Mouse (Mus musculus): ENCODE measurements around the gene Psmc4. TPM values are rescaled to one million over a fixed set of nuclear protein-coding genes. Genes with fewer than 3 reads are reported as not detected.

Gene Psmc4
- polyA plus RNA-seq, 1 experiment from 2014 or later: 364 TPM

- Histone ChIP-seq H3K4me1 (peaks cover 8% of the 10 kb centered on the region), H3K9me3 (no peaks in the 10 kb centered on the region), H3K27ac (peak overlapping the region; percentile 90), H3K36me3 (peaks cover 23% of the 10 kb centered on the region), H3K27me3 (ENCODE audit: insufficient read depth, poor library complexity, severe bottlenecking) (no peaks in the 10 kb centered on the region), H3K4me3 (peak overlapping the region; percentile 85)
- 36% methylated on average over 7 of the region's 7 CpGs for WGBS
- DNase-seq (ENCODE audit: low spot score): no peak
Observed at GRCm38 (mm10) chr7:28014445-28014810, 35.5 kb downstream of the Psmc4 start.

- Histone ChIP-seq H3K27me3 (ENCODE audit: insufficient read depth, poor library complexity, severe bottlenecking) (no peaks in the 10 kb centered on the region), H3K4me1 (peaks cover 8% of the 10 kb centered on the region), H3K36me3 (peaks cover 24% of the 10 kb centered on the region), H3K27ac (peak within 1 kb of the TSS; percentile 90), H3K9me3 (no peaks in the 10 kb centered on the region), H3K4me3 (peak within 1 kb of the TSS; percentile 85)
- peak; percentile 91 for DNase-seq (ENCODE audit: low spot score)
- WGBS: under 1% methylated on average over 47 of the region's 47 CpGs
Observed at GRCm38 (mm10) chr7:28013549-28014444, 36.1 kb downstream of the Psmc4 start, which contains the start of gene Zfp850. Zfp850 (minus strand) TSS chr7:28014115.

- Histone ChIP-seq H3K27ac (no peak overlapping the region), H3K27me3 (ENCODE audit: insufficient read depth, poor library complexity, severe bottlenecking) (no peaks in the 10 kb centered on the region), H3K36me3 (peaks cover 44% of the 10 kb centered on the region), H3K4me3 (no peak overlapping the region), H3K4me1 (peaks cover 8% of the 10 kb centered on the region), H3K9me3 (no peaks in the 10 kb centered on the region)
- WGBS: 94% methylated on average over 3 of the region's 3 CpGs
- no peak for DNase-seq (ENCODE audit: low spot score)
Observed at GRCm38 (mm10) chr7:28010271-28010670, 39.6 kb downstream of the Psmc4 start.

Other genes with a start within 250 kb of the Psmc4 start
- 1.3 and 1.6 TPM in 2 replicates for gene Zfp626, start 242.9 kb downstream of the Psmc4 start, polyA plus RNA-seq (2016; fragmentation: Nextera tagmentation; extraction: Ambion mirVana)
- 6.9 and 7.4 TPM in 2 replicates for gene Zfp59, start 211.5 kb downstream of the Psmc4 start, polyA plus RNA-seq (2016; fragmentation: Nextera tagmentation; extraction: Ambion mirVana)
- 4.4 and 4.7 TPM in 2 replicates for gene Zfp607a, start 192.6 kb downstream of the Psmc4 start, polyA plus RNA-seq (2016; fragmentation: Nextera tagmentation; extraction: Ambion mirVana)
- 7.0 and 7.8 TPM in 2 replicates for gene Zfp974, start 120.6 kb downstream of the Psmc4 start, polyA plus RNA-seq (2016; fragmentation: Nextera tagmentation; extraction: Ambion mirVana)
- 15.5 and 17.1 TPM in 2 replicates for gene Zfp780b, start 70.9 kb downstream of the Psmc4 start, polyA plus RNA-seq (2016; fragmentation: Nextera tagmentation; extraction: Ambion mirVana)
- 4.0 and 7.0 TPM in 2 replicates for gene Zfp850, start 36.0 kb downstream of the Psmc4 start, polyA plus RNA-seq (2016; fragmentation: Nextera tagmentation; extraction: Ambion mirVana)
- 0.41 TPM in 1 of 2 replicates, not detected in the other for gene Fcgbp, start 21.1 kb upstream of the Psmc4 start, polyA plus RNA-seq (2016; fragmentation: Nextera tagmentation; extraction: Ambion mirVana)
- 0.05 and 0.06 TPM in 2 replicates for gene 9530053A07Rik, start 79.4 kb upstream of the Psmc4 start, polyA plus RNA-seq (2016; fragmentation: Nextera tagmentation; extraction: Ambion mirVana)
- 101 and 140 TPM in 2 replicates for gene Fbl, start 119.6 kb upstream of the Psmc4 start, polyA plus RNA-seq (2016; fragmentation: Nextera tagmentation; extraction: Ambion mirVana)
- 9.9 and 10.4 TPM in 2 replicates for gene Dyrk1b, start 129.4 kb upstream of the Psmc4 start, polyA plus RNA-seq (2016; fragmentation: Nextera tagmentation; extraction: Ambion mirVana)
- 0.90 and 1.4 TPM in 2 replicates for gene Eid2, start 217.8 kb upstream of the Psmc4 start, polyA plus RNA-seq (2016; fragmentation: Nextera tagmentation; extraction: Ambion mirVana)
- gene Eid2b, start 227.6 kb upstream of the Psmc4 start, polyA plus RNA-seq (2016; fragmentation: Nextera tagmentation; extraction: Ambion mirVana): 5.6 and 7.1 TPM in 2 replicates
- gene Selenov, start 241.1 kb upstream of the Psmc4 start, polyA plus RNA-seq (2016; fragmentation: Nextera tagmentation; extraction: Ambion mirVana): not detected in 2 replicates